Mouse (Mus musculus) hematopoietic stem cell, adult 5-6 weeks (primary cell): ENCODE data around the gene Oat. TPM values are rescaled to one million over a fixed set of nuclear protein-coding genes. Genes with fewer than 3 reads are reported as not detected.

Source experiments
- ATAC-seq, 2 experiments: fragments of 125-278 bp in 1 of 2; replicated peaks in 1 of 2; 2 replicates each; pipeline ENCODE4 v1.8.0; 2016 to 2017; ENCODE audit warnings: inconsistent platforms in 2 of 2, mild to moderate bottlenecking in 2 of 2, moderate number of reproducible peaks in 2 of 2, low read depth in 1 of 2, moderate TSS enrichment in 1 of 2; ENCODE audit not compliant: low FRiP score in 2 of 2, poor library complexity in 2 of 2, severe bottlenecking in 2 of 2, insufficient read depth in 1 of 2, low TSS enrichment in 1 of 2
- total RNA-seq: library from RNA; stranded (forward); fragments of 172-1452, 232-1000 nt; gene quantifications from 2 replicates; pipeline ENCODE4 v1.2.3, GENCODE M21; 2017

Oat gene
- total RNA-seq, 1 experiment from 2014 or later: 90.0 TPM

- ATAC-seq: peak in 1 of 2 experiments; percentile 43; a peak in 1 of 4 replicates
Observed at GRCm38 (mm10) chr7:132597251-132598041, 21.2 kb upstream of the Oat start.

DNA sequence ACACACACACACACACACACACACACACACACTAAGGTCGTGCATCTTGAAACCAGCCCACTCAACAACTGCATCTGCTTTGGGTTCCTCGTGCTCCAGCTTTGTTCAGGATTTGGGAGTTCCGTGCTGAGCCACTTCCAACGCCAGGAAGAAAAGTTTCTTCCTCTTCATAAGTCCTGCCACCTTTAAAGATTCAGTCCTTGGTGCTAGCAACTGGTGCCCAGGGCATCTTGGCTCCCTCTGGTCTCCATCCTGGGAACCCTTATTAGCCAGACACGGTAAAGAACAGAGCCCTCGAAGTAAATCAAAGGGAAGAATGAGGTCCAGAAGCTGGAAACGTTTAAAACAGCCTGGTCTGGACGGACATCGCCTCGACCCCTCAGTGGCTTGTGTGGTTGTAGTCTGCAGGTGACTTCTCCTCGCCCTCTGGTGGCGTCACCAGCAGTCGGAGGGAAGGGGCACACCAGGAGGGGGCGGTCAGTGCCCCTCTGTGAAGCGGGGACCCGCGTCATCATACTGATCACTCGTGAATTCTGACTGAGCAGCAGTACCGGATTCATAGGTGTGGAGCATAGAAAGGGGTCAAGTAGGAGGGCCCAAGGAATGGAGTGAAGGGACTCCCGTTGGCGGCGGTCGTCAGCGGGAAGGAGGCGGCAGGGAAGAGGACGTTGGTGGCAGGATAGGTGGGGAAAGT, 20.5 kb upstream of the Oat start:
- peak in 1 of 2 experiments; percentile 19; a peak in 1 of 4 replicates for ATAC-seq

- no peak for ATAC-seq
Observed at GRCm38 (mm10) chr7:132595787-132596186, 19.6 kb upstream of the Oat start.

GRCm38 (mm10) chr7:132594325-132594724, 18.1 kb upstream of the Oat start:
- ATAC-seq: no peak

DNA sequence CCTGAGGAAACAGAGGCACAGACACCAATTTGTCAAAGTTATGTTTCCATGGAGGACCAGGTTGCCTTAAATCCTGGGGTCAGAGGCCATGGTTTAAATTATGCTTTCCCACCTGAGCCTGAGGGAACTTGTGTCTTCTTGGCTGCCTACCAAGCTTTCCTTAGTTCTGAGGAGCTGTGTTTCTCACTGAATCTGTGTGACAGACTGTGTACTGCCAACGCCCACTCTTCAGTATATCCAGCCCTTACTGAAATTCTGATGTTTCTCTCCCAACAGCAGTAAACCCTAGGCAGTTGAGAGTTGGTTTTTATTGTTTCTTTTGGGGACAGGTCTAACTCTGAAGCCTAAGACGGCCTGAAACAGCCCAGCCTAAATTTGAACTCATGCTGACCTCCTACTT, 17.6 kb upstream of the Oat start:
- ATAC-seq: no peak

- ATAC-seq: no peak
Observed at GRCm38 (mm10) chr7:132589610-132590009, 13.4 kb upstream of the Oat start.

DNA sequence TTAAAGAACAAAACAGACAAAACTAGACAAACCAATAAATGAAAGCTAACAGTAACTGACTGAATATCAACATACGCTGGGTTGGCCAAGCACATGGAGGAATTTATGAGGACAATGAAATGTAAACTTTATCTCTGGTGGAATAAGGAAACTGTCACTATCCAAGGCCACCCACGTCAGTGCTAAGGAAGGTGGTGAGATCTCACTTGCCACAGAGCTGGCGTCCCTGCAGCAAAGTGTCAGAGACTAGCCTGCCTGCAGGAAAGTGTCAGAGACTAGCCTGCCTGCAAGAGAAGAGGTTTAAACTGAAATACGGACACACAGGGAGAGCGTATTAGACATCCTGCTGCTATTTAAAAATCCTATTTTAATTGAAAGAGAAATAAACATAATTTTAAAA, 11.0 kb upstream of the Oat start:
- ATAC-seq: no peak

DNA sequence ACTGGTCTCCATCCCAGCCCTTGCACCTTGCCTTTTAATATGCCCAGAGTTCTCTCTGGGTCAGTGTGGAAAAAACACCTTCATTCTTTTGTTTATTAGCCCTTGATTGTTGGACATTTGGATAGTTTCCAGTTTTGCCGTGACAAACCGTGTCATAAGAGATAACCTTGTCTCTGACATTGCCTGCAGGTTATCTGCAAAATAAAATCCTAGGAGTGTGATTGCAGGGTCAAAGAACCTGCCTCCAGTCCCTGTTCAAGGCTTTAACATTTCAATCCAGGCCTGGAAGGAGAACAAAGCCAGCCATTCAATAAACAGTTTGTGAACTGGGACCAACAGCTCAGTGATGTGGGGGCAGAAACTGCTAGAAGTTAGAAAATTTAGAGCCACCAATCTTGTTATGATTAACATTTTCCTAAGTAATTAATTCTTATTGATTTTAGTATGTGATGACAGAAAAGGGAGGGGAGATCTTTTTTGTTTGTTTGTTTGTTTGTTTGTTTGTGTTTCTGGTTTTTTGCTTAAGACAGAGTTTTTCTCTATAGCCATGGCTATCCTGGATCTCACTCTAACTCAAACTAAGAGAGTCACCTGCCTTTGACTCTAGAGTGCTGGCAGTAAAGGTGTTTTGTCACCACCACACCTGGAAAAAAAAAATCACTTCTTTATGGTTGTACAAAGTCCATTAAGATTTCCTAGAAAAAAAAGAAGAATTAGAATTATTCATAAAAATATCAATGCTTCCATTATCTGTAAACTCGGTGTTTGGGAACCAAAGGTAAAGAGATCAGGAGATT, 9.7 kb upstream of the Oat start:
- no peak for ATAC-seq

DNA sequence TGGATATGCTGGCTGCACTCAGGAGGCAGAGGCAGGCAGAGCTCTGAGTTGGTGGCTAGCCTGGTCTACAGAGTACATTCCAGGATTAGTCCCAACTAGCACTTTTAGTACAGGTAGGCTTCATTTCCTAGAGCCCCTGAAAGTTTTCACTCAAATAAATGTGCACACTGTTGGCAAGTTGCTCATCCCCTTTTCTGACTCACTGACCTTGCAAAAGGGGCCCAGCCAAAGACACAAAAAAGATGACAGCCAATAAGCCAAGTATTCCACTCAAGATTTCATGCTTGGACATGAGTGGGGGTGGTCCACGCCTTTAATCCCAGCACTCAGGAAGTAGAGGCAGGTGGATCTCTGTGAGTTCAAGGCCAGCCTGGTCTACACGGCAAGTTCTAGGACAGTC, 5.2 kb upstream of the Oat start:
- no peak for ATAC-seq

- ATAC-seq: no peak
Observed at GRCm38 (mm10) chr7:132580511-132580910, 4.3 kb upstream of the Oat start.

GRCm38 (mm10) chr7:132576891-132577290, 693 bp upstream of the Oat start:
- ATAC-seq: no peak

DNA sequence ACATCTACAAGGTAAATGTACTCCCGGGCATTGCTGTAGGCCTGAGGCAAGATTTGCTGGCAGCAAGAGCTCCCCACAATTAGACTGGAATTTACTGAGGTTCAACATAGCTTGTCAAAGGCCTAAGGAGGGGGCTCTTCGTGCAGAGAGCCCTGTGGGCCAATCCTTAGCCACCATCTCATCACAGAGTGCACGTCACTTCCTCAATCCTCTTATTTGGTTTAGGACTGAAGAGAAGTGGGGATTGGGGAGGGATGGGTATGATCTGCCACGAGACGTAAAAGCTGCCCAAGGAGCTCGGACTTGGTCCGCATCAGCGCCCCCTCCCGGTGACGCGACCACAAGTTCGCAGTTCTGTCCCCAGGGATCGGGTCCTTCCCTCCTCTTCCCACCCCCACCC, 575 bp downstream of the Oat start:
- peak; percentile 84 to 86 for ATAC-seq

DNA sequence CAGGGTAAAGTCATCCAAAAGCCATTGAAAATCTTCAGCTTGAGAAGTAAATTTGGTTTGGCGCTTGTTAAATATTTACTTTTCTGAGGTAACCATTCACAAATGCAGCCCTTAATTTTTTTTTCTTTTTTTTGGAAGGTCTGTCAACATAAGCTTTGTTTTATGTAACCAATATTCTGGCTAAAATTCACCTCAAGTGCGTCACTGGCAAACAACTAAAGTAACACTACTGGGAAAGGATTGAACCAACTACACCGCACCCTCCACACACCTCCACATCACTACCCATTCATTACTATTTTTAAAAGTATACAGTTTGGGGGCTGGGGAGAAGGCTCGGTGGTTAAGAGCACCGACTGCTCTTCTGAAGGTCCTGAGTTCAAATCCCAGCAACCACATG, 1.6 kb downstream of the Oat start:
- no peak for ATAC-seq

DNA sequence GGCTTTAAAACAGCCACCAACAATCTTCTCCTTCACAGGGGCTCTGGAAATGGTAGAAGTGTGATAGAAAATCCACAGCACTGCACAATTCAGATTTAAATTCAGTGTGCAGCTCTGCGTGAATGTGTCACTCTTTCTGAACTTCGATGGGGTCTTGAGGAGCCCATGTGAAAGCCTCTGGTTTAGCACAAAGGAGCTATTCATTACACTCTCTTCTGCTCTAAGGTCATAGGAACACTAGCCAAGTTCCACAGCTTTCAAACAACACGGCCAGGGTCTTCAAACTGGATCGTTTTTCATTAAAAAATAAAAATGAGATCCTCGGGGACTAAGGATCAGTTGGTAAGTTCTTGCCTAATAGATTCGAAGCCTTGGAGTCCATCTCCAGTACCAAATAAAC, 3.0 kb downstream of the Oat start:
- ATAC-seq: no peak

- ATAC-seq: no peak
Observed at GRCm38 (mm10) chr7:132572738-132573137, 3.5 kb downstream of the Oat start.

- no peak for ATAC-seq
Observed at GRCm38 (mm10) chr7:132571481-132571880, 4.7 kb downstream of the Oat start.

GRCm38 (mm10) chr7:132570071-132570470, 6.1 kb downstream of the Oat start:
- ATAC-seq: no peak

DNA sequence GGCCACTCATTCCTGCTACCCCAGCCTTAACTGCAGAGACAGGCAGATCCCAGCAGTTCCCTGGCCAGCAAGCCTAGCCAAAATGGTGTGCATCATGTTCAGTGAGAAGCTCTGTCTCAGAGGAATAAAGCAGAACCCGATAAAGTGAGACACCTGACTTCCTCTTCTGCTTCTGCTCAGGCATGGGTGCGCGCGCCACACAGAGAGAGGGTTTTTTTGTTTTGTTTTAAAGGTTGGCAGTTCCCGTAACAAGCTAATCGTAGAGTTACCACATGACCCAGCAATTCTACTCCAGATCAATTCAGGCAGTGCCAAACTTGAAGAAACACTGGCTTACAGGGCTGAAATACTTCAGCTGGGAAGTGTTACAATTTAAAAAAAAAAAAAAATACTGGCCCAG, 7.4 kb downstream of the Oat start:
- peak; percentile 84 to 88 for ATAC-seq
